Mouse (Mus musculus) liver, postnatal 0 days (tissue): ENCODE results near the gene Prkaca.

ENCODE experiments used
- CTCF ChIP-seq: sonication (generic); IDR thresholded peaks from 2 replicates; pipeline ENCODE4 v1.5.1; 2016; ENCODE audit warnings: antibody characterized with exemption, low read depth
- EP300 ChIP-seq: IDR thresholded peaks from 2 replicates; pipeline ENCODE4 v1.6.1; 2016; ENCODE audit warnings: antibody characterized with exemption, low read depth, mild to moderate bottlenecking

- TF ChIP-seq CTCF (no peak), EP300 (no peak)
Measured at GRCm38 (mm10) chr8:83994030-83994429, 21.2 kb downstream of the Prkaca start.
